Mouse (Mus musculus) T-helper 17 cell (primary cell): ENCODE measurements around the gene Scml4.

Source experiments
- in situ Hi-C, 2 experiments: fragments of 300-600 bp; cut with MboI, MseI; formaldehyde crosslinking; loops; 1 replicate in 1 of 2; 2 replicates in 1 of 2; pipeline ENCODE4 v1.15.1; 2025; ENCODE audit warnings: high pct_unique_total_duplicates in 2 of 2

Gene Scml4

GRCm38 (mm10) chr10:42980999-42981757, 121.0 kb downstream of the Scml4 start:
- in situ Hi-C loops = no loop called here

GRCm38 (mm10) chr10:42984886-42985285, 124.7 kb downstream of the Scml4 start:
- in situ Hi-C loops = no loop called here

- in situ Hi-C loops = no loop called here
Observed at GRCm38 (mm10) chr10:42987594-42988052, 127.5 kb downstream of the Scml4 start.

- in situ Hi-C loops = no loop called here
Observed at GRCm38 (mm10) chr10:42988627-42989026, 128.5 kb downstream of the Scml4 start.

- in situ Hi-C loops = loop anchor here (5.0 to 10.0 kb wide), 4 partner anchors 148 to 678 kb away; no protein-coding TSS in a partner anchor
Observed at GRCm38 (mm10) chr10:42989910-42990309, 129.7 kb downstream of the Scml4 start.

GRCm38 (mm10) chr10:42991018-42991417, 130.8 kb downstream of the Scml4 start:
- in situ Hi-C loops = loop anchor here (5.0 to 10.0 kb wide), 4 partner anchors 149 to 679 kb away; no protein-coding TSS in a partner anchor

- in situ Hi-C loops = loop anchor here (5.0 to 10.0 kb wide), 4 partner anchors 152 to 682 kb away; no protein-coding TSS in a partner anchor
Observed at GRCm38 (mm10) chr10:42994331-42994782, 134.2 kb downstream of the Scml4 start.

- in situ Hi-C loops = loop anchor here in 1 of 2 experiments (10.0 kb wide), 1 partner anchor 301 kb away; no protein-coding TSS in a partner anchor
Observed at GRCm38 (mm10) chr10:42995484-42995895, 135.3 kb downstream of the Scml4 start.

- in situ Hi-C loops = loop anchor here in 1 of 2 experiments (10.0 kb wide), 1 partner anchor 302 kb away; no protein-coding TSS in a partner anchor
Observed at GRCm38 (mm10) chr10:42997278-42997677, 137.1 kb downstream of the Scml4 start.

GRCm38 (mm10) chr10:42999324-42999723, 139.2 kb downstream of the Scml4 start:
- in situ Hi-C loops = loop anchor here in 1 of 2 experiments (10.0 kb wide), 1 partner anchor 305 kb away; no protein-coding TSS in a partner anchor

- in situ Hi-C loops = no loop called here
Observed at GRCm38 (mm10) chr10:43001433-43001832, 141.3 kb downstream of the Scml4 start.

- in situ Hi-C loops = no loop called here
Observed at GRCm38 (mm10) chr10:43002066-43002678, 142.0 kb downstream of the Scml4 start.

- in situ Hi-C loops = no loop called here
Observed at GRCm38 (mm10) chr10:43002721-43003465, 142.7 kb downstream of the Scml4 start.

GRCm38 (mm10) chr10:43003466-43003757, 143.2 kb downstream of the Scml4 start:
- in situ Hi-C loops = no loop called here

- in situ Hi-C loops = no loop called here
Observed at GRCm38 (mm10) chr10:43004174-43004734, 144.1 kb downstream of the Scml4 start.

GRCm38 (mm10) chr10:43005031-43005430, 144.9 kb downstream of the Scml4 start:
- in situ Hi-C loops = no loop called here

- in situ Hi-C loops = no loop called here
Observed at GRCm38 (mm10) chr10:43005677-43006076, 145.5 kb downstream of the Scml4 start.

GRCm38 (mm10) chr10:43006534-43006933, 146.4 kb downstream of the Scml4 start:
- in situ Hi-C loops = no loop called here

GRCm38 (mm10) chr10:43008116-43008515, 147.9 kb downstream of the Scml4 start:
- in situ Hi-C loops = no loop called here
